Mouse (Mus musculus) lung, adult 2 months (tissue): ENCODE measurements around the gene Rasal2.

Experiments
- CTCF ChIP-seq: fragments of 200-500 bp; IDR thresholded peaks from 2 replicates; pipeline ENCODE4 v1.5.1; 2011; ENCODE audit warnings: mild to moderate bottlenecking, low read length, control low read depth; ENCODE audit not compliant: insufficient read depth
- POLR2A ChIP-seq: fragments of 200-500 bp; IDR thresholded peaks from 2 replicates; pipeline ENCODE4 v1.6.1; 2011; ENCODE audit warnings: low read depth, mild to moderate bottlenecking, control low read depth, low read length, borderline replicate concordance; ENCODE audit errors: extremely low read depth

- TF ChIP-seq POLR2A = no peak
- no peak for TF ChIP-seq CTCF
Observed at GRCm38 (mm10) chr1:157114492-157114891, 297.9 kb downstream of the Rasal2 start.
